Mouse (Mus musculus): ENCODE measurements around the gene Vipas39. TPM values are rescaled to one million over a fixed set of nuclear protein-coding genes. Genes with fewer than 3 reads are reported as not detected.
A peak's percentile ranks its signal among the peaks of the same experiment; 100 is the strongest.

Gene Vipas39
- total and polyA plus RNA-seq, 3 experiments: 30.2 to 44.4 (median 32.1) TPM

- TF ChIP-seq MAFK (IDR thresholded peaks at IDR 0.05; ENCODE audit: insufficient replicate concordance, low read length) (no peak), NELFE (IDR thresholded peaks at IDR 0.05; ENCODE audit: low read depth, low read length) (no peak)
Measured at GRCm38 (mm10) chr12:87305767-87306583, 39.9 kb upstream of the Vipas39 start (continued).

DNA sequence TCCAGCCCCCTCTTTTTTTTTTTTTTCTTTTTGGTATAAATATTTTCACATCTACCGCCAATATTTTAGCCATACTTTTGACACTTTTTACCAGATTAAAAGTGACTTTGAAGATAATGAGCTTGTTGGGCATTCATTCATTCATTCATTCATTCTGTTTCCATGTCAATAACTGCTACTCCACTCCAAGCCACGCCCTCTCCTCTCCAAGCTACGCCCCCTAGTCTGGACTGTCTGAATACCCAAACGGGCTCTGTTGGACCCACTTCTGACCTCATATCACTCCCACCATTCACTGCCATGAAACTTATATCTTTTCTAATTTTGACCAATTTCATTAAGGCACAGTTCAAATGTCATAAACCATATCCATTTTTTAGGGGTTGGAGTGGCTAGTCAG, 35.1 kb upstream of the Vipas39 start:
- Histone ChIP-seq H3K4me3 (replicated peaks in 1 of 3; ENCODE audit: low read depth in 2 of 3, low read length in 2 of 3, poor library complexity in 1 of 3) (no peak overlapping the region), H3K27me3 (replicated peaks) (peaks cover 16% of the 10 kb centered on the region), H3K79me2 (replicated peaks; ENCODE audit: control insufficient read depth, extremely low read depth, insufficient read depth, poor library complexity, severe bottlenecking) (no peaks in the 10 kb centered on the region), H3K9me3 (replicated peaks; ENCODE audit: low read length) (peaks cover 8% of the 10 kb centered on the region), H3K36me3 (replicated peaks in 1 of 2; ENCODE audit: control insufficient read depth in 1 of 2, insufficient read depth in 1 of 2, low read length in 1 of 2) (no peaks in the 10 kb centered on the region), H3K9ac (ENCODE audit: insufficient read depth, low read depth) (no peak overlapping the region), H3K4me2 (ENCODE audit: insufficient read depth, low read depth, poor library complexity, severe bottlenecking) (no peak overlapping the region), H3K4me1 (ENCODE audit: control insufficient read depth in 1 of 2, insufficient read depth in 2 of 2) (peaks cover 2 to 3% of the 10 kb centered on the region in 2 experiments; a peak in 3 of 4 replicates), H3K27ac (ENCODE audit: insufficient read depth, low read depth) (no peak overlapping the region)
- dilution Hi-C loops (cut with MboI; ENCODE audit: extremely low pct_ligation_motif_present, extremely low pct_unique_long_range_greater_than_20kb, low sequenced_read_pairs): no loop called here
- in situ Hi-C loops (cut with MboI; ENCODE audit: low pct_ligation_motif_present, low pct_unique_long_range_greater_than_20kb, low sequenced_read_pairs): no loop called here
- DNase-seq (ENCODE audit: extremely low read depth): no peak
- TF ChIP-seq TBP (conservative IDR thresholded peaks at IDR 0.05; ENCODE audit: low read depth, low read length) (no peak), EP300 (IDR thresholded peaks at IDR 0.05; ENCODE audit: low read length) (no peak)

DNA sequence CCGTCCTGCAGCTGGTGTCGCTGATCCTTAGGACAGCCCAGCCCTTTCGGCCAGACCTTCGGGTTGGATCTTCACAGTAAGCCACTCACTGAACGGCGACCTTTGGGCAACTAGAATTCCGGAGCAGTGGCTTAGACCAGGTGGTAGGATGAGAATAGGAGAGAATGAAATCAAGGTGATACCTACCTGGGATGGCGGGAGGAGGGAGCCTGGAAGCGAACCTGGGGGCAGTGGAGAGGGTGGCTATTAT, 34.3 kb upstream of the Vipas39 start:
- no peak for DNase-seq (ENCODE audit: extremely low read depth)
- Histone ChIP-seq H3K4me2 (ENCODE audit: insufficient read depth, low read depth, poor library complexity, severe bottlenecking) (peak overlapping the region; percentile 68), H3K27me3 (replicated peaks) (peaks cover 16% of the 10 kb centered on the region), H3K79me2 (replicated peaks; ENCODE audit: control insufficient read depth, extremely low read depth, insufficient read depth, poor library complexity, severe bottlenecking) (no peaks in the 10 kb centered on the region), H3K9ac (ENCODE audit: insufficient read depth, low read depth) (peak overlapping the region; percentile 37; the same call in 1 of the 2 replicates), H3K27ac (ENCODE audit: insufficient read depth, low read depth) (no peak overlapping the region), H3K4me3 (replicated peaks in 1 of 3; ENCODE audit: low read depth in 2 of 3, low read length in 2 of 3, poor library complexity in 1 of 3) (peak overlapping the region in 1 of 3 experiments; percentile 67), H3K9me3 (replicated peaks; ENCODE audit: low read length) (peaks cover 8% of the 10 kb centered on the region), H3K4me1 (ENCODE audit: control insufficient read depth in 1 of 2, insufficient read depth in 2 of 2) (peaks cover 2 to 3% of the 10 kb centered on the region in 2 experiments; a peak in 3 of 4 replicates), H3K36me3 (replicated peaks in 1 of 2; ENCODE audit: control insufficient read depth in 1 of 2, insufficient read depth in 1 of 2, low read length in 1 of 2) (no peaks in the 10 kb centered on the region)
- TF ChIP-seq PAX5 (IDR thresholded peaks at IDR 0.05; ENCODE audit: low read length) (no peak), HCFC1 (IDR thresholded peaks at IDR 0.05; ENCODE audit: low read depth, low read length) (no peak), JUND (conservative IDR thresholded peaks at IDR 0.05; ENCODE audit: low read depth, low read length) (no peak), CTCF (conservative IDR thresholded peaks at IDR 0.05 in 1 of 2, IDR thresholded peaks at IDR 0.05 in 1 of 2; ENCODE audit: low read depth in 2 of 2, low read length in 2 of 2) (no peak), NELFE (IDR thresholded peaks at IDR 0.05; ENCODE audit: low read depth, low read length) (no peak), MXI1 (IDR thresholded peaks at IDR 0.05; ENCODE audit: low read depth, low read length) (no peak), USF2 (conservative IDR thresholded peaks at IDR 0.05; ENCODE audit: low read depth, low read length) (no peak), GABPA (IDR thresholded peaks at IDR 0.05; ENCODE audit: insufficient replicate concordance, low read depth, low read length) (no peak), MYC (IDR thresholded peaks at IDR 0.05; ENCODE audit: low read depth, low read length) (no peak), CHD1 (IDR thresholded peaks at IDR 0.05; ENCODE audit: low read depth, low read length) (no peak), ZKSCAN1 (IDR thresholded peaks at IDR 0.05; ENCODE audit: borderline replicate concordance, low read depth, low read length) (no peak), MEF2A (IDR thresholded peaks at IDR 0.05; ENCODE audit: borderline replicate concordance, low read depth, low read length) (no peak), ELF1 (IDR thresholded peaks at IDR 0.05; ENCODE audit: low read depth, low read length) (no peak)
- dilution Hi-C loops (cut with MboI; ENCODE audit: extremely low pct_ligation_motif_present, extremely low pct_unique_long_range_greater_than_20kb, low sequenced_read_pairs): no loop called here
- in situ Hi-C loops (cut with MboI; ENCODE audit: low pct_ligation_motif_present, low pct_unique_long_range_greater_than_20kb, low sequenced_read_pairs): no loop called here
